Mouse (Mus musculus): ENCODE results near the gene Kdm3a.

DNA sequence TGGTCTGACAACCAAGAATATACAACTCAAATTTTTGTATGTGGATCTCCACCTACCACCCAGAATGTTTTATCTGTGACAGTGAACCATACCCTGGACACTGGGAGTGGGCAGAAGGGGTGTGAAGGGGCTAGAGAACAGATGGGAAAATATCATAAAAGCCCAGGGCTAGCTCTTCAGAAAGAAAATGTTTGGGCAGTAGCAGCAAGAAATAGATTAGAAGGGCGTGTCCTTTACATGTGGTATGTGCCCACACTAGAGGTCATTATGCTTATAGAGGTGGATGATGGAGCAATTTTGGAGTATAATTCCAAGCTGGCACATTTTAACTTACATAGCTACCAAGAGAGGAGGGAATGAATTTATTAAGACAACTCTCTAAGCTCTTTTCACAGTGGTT lies 57.4 kb downstream of the Kdm3a start:
- no peak for TF ChIP-seq CTCF (conservative IDR thresholded peaks at IDR 0.05 in 1 of 2, IDR thresholded peaks at IDR 0.05 in 1 of 2; ENCODE audit: low read depth in 2 of 2, low read length in 2 of 2)
- no peak for TF ChIP-seq USF2 (conservative IDR thresholded peaks at IDR 0.05; ENCODE audit: low read depth, low read length)
- TF ChIP-seq SIN3A (IDR thresholded peaks at IDR 0.05; ENCODE audit: low read length), result no peak
- TF ChIP-seq ELF1 (IDR thresholded peaks at IDR 0.05; ENCODE audit: low read depth, low read length), result no peak
- TF ChIP-seq POLR2A (IDR thresholded peaks at IDR 0.05; ENCODE audit: low read depth, low read length), result no peak
- TF ChIP-seq EP300 (IDR thresholded peaks at IDR 0.05; ENCODE audit: low read length), result no peak
- no peak for TF ChIP-seq ZMIZ1 (IDR thresholded peaks at IDR 0.05; ENCODE audit: low read depth, low read length)
- TF ChIP-seq ZNF384 (IDR thresholded peaks at IDR 0.05; ENCODE audit: low read depth, low read length), result no peak
- no peak for TF ChIP-seq CHD2 (IDR thresholded peaks at IDR 0.05; ENCODE audit: low read length)
- TF ChIP-seq USF1 (IDR thresholded peaks at IDR 0.05; ENCODE audit: low read depth, low read length), result no peak
